Mouse (Mus musculus) MEL (cell line): ENCODE measurements around the gene Naa80. TPM values are rescaled to one million over a fixed set of nuclear protein-coding genes. Genes with fewer than 3 reads are reported as not detected.

Source experiments
- DNase-seq: peaks from one replicate; pipeline ENCODE4 v3.0.0; 2011; ENCODE audit warnings: low read depth, low spot score
- H3K27ac ChIP-seq: 2 replicates; pipeline ENCODE4 v1.5.1; 2012; ENCODE audit warnings: low read depth, mild to moderate bottlenecking, control low read depth, low read length, moderate library complexity; ENCODE audit not compliant: control insufficient read depth
- H3K27me3 ChIP-seq, 2 experiments: fragments of 150-350 bp in 1 of 2; sonication (generic) in 1 of 2; 2 replicates each; pipeline ENCODE4 v1.6.1; 2012; ENCODE audit warnings: low read length in 2 of 2, mild to moderate bottlenecking in 2 of 2, improper control_type of control experiment in 1 of 2, moderate library complexity in 1 of 2; ENCODE audit not compliant: insufficient read depth in 2 of 2, control insufficient read depth in 1 of 2
- H3K36me3 ChIP-seq, 2 experiments: 2 replicates each; pipeline ENCODE4 v1.6.1; 2012 to 2014; ENCODE audit warnings: low read length in 2 of 2, improper control_type of control experiment in 1 of 2, inconsistent platforms in 1 of 2, mild to moderate bottlenecking in 1 of 2; ENCODE audit not compliant: insufficient read depth in 2 of 2, control insufficient read depth in 1 of 2
- H3K4me1 ChIP-seq, 2 experiments: fragments of 150-350 bp in 1 of 2; sonication (generic) in 1 of 2; 2 replicates each; pipeline ENCODE4 v1.6.1; 2012; ENCODE audit warnings: low read length in 2 of 2, improper control_type of control experiment in 1 of 2, mild to moderate bottlenecking in 1 of 2; ENCODE audit not compliant: insufficient read depth in 2 of 2, control insufficient read depth in 1 of 2
- H3K4me3 ChIP-seq, 2 experiments: fragments of 150-350 bp in 1 of 2; sonication (generic) in 1 of 2; 2 replicates each; pipeline ENCODE4 v1.5.1; 2012; ENCODE audit warnings: low read depth in 2 of 2, low read length in 2 of 2, mild to moderate bottlenecking in 2 of 2, moderate library complexity in 2 of 2, control low read depth in 1 of 2, improper control_type of control experiment in 1 of 2; ENCODE audit not compliant: control insufficient read depth in 1 of 2, insufficient read depth in 1 of 2
- H3K79me2 ChIP-seq: 2 replicates; pipeline ENCODE4 v1.6.1; 2012; ENCODE audit warnings: mild to moderate bottlenecking, low read length, moderate library complexity; ENCODE audit not compliant: control insufficient read depth, poor library complexity, insufficient read depth
- H3K9ac ChIP-seq: 2 replicates; pipeline ENCODE4 v1.6.1; 2012; ENCODE audit warnings: low read depth, mild to moderate bottlenecking, control low read depth, low read length, moderate library complexity; ENCODE audit not compliant: control insufficient read depth, poor library complexity, severe bottlenecking
- H3K9me3 ChIP-seq: fragments of 150-350 bp; sonication (generic); replicated peaks from 2 replicates; pipeline ENCODE4 v1.6.1; 2012; ENCODE audit warnings: mild to moderate bottlenecking, low read length, improper control_type of control experiment, moderate library complexity; ENCODE audit not compliant: insufficient read depth
- BHLHE40 ChIP-seq: IDR thresholded peaks from 2 replicates; pipeline ENCODE4 v1.6.1; 2012; ENCODE audit warnings: low read depth, mild to moderate bottlenecking, inconsistent platforms, low read length, improper control_type of control experiment, borderline replicate concordance
- CHD1 ChIP-seq: IDR thresholded peaks from 2 replicates; pipeline ENCODE4 v1.6.1; 2012; ENCODE audit warnings: low read depth, mild to moderate bottlenecking, inconsistent platforms, low read length, improper control_type of control experiment
- CHD2 ChIP-seq: IDR thresholded peaks from 2 replicates; pipeline ENCODE4 v1.6.1; 2011; ENCODE audit warnings: low read length, improper control_type of control experiment
- CTCF ChIP-seq, 3 experiments: IDR thresholded peaks in 2 of 3; conservative IDR thresholded peaks in 1 of 3; 2 replicates each; pipeline ENCODE4 v1.5.1; 2011 to 2012; ENCODE audit warnings: low read length in 3 of 3, low read depth in 2 of 3, mild to moderate bottlenecking in 2 of 3, improper control_type of control experiment in 1 of 3, inconsistent platforms in 1 of 3, mixed read lengths in 1 of 3, moderate library complexity in 1 of 3; ENCODE audit not compliant: control insufficient read depth in 1 of 3, insufficient read depth in 1 of 3, poor library complexity in 1 of 3, severe bottlenecking in 1 of 3
- ETS1 ChIP-seq: IDR thresholded peaks from 2 replicates; pipeline ENCODE4 v1.6.1; 2012; ENCODE audit warnings: low read depth, mild to moderate bottlenecking, inconsistent platforms, low read length, improper control_type of control experiment, moderate library complexity
- GABPA ChIP-seq: IDR thresholded peaks from 2 replicates; pipeline ENCODE4 v1.6.1; 2012; ENCODE audit warnings: low read depth, mild to moderate bottlenecking, inconsistent platforms, low read length, improper control_type of control experiment, moderate library complexity
- GATA1 ChIP-seq: IDR thresholded peaks from 2 replicates; pipeline ENCODE4 v1.6.1; 2011; ENCODE audit warnings: low read depth, low read length, improper control_type of control experiment
- HCFC1 ChIP-seq: IDR thresholded peaks from 2 replicates; pipeline ENCODE4 v1.6.1; 2012; ENCODE audit warnings: low read depth, mild to moderate bottlenecking, inconsistent platforms, low read length, improper control_type of control experiment, moderate library complexity
- JUND ChIP-seq: IDR thresholded peaks from 2 replicates; pipeline ENCODE4 v1.6.1; 2011; ENCODE audit warnings: low read depth, mild to moderate bottlenecking, improper control_type of control experiment, low read length
- MAFK ChIP-seq: IDR thresholded peaks from 2 replicates; pipeline ENCODE4 v1.6.1; 2011; ENCODE audit warnings: low read depth, mild to moderate bottlenecking, low read length, improper control_type of control experiment, borderline replicate concordance
- MAX ChIP-seq: IDR thresholded peaks from 2 replicates; pipeline ENCODE4 v1.6.1; 2011; ENCODE audit warnings: low read length, improper control_type of control experiment
- MEF2A ChIP-seq: IDR thresholded peaks from 2 replicates; pipeline ENCODE4 v1.6.1; 2014; ENCODE audit warnings: low read depth, mild to moderate bottlenecking, inconsistent platforms, low read length, improper control_type of control experiment; ENCODE audit not compliant: poor library complexity, insufficient replicate concordance, severe bottlenecking; ENCODE audit errors: extremely low read depth
- MXI1 ChIP-seq: IDR thresholded peaks from 2 replicates; pipeline ENCODE4 v1.6.1; 2011; ENCODE audit warnings: mild to moderate bottlenecking, low read depth, low read length, improper control_type of control experiment
- MYB ChIP-seq: IDR thresholded peaks from 2 replicates; pipeline ENCODE4 v1.6.1; 2011; ENCODE audit warnings: mild to moderate bottlenecking, low read depth, low read length, improper control_type of control experiment
- POLR2A ChIP-seq, 2 experiments: IDR thresholded peaks; 2 replicates each; pipeline ENCODE4 v1.6.1; 2011 to 2012; ENCODE audit warnings: low read length in 2 of 2, mild to moderate bottlenecking in 2 of 2, control low read depth in 1 of 2, improper control_type of control experiment in 1 of 2, low read depth in 1 of 2, moderate library complexity in 1 of 2; ENCODE audit not compliant: control insufficient read depth in 1 of 2, insufficient read depth in 1 of 2, poor library complexity in 1 of 2
- POLR2AphosphoS2 ChIP-seq: IDR thresholded peaks from 2 replicates; pipeline ENCODE4 v1.6.1; 2011; ENCODE audit warnings: low read length, improper control_type of control experiment
- POLR2AphosphoS5 ChIP-seq: IDR thresholded peaks from 2 replicates; pipeline ENCODE4 v1.6.1; 2012; ENCODE audit warnings: low read depth, borderline replicate concordance, mild to moderate bottlenecking, inconsistent platforms, low read length, moderate library complexity, mixed read lengths
- RAD21 ChIP-seq: IDR thresholded peaks from 2 replicates; pipeline ENCODE4 v1.6.1; 2011; ENCODE audit warnings: mild to moderate bottlenecking, low read depth, low read length, improper control_type of control experiment
- RCOR1 ChIP-seq: IDR thresholded peaks from 2 replicates; pipeline ENCODE4 v1.6.1; 2012; ENCODE audit warnings: low read depth, mild to moderate bottlenecking, inconsistent platforms, low read length, improper control_type of control experiment
- SIN3A ChIP-seq: IDR thresholded peaks from 2 replicates; pipeline ENCODE4 v1.6.1; 2012; ENCODE audit warnings: low read length, improper control_type of control experiment, inconsistent platforms
- SMC3 ChIP-seq: IDR thresholded peaks from 2 replicates; pipeline ENCODE4 v1.6.1; 2011; ENCODE audit warnings: low read depth, low read length, improper control_type of control experiment
- TBP ChIP-seq: IDR thresholded peaks from 2 replicates; pipeline ENCODE4 v1.8.0; 2011; ENCODE audit warnings: low read depth, low read length, improper control_type of control experiment
- USF2 ChIP-seq, 2 experiments: IDR thresholded peaks; 2 replicates each; pipeline ENCODE4 v1.6.1; 2011 to 2012; ENCODE audit warnings: improper control_type of control experiment in 2 of 2, low read length in 2 of 2, borderline replicate concordance in 1 of 2, inconsistent platforms in 1 of 2, low read depth in 1 of 2, mild to moderate bottlenecking in 1 of 2; ENCODE audit not compliant: insufficient read depth in 1 of 2
- ZC3H11A ChIP-seq: IDR thresholded peaks from 2 replicates; pipeline ENCODE4 v1.6.1; 2012; ENCODE audit warnings: low read depth, mild to moderate bottlenecking, inconsistent platforms, low read length, improper control_type of control experiment
- ZKSCAN1 ChIP-seq: IDR thresholded peaks from 2 replicates; pipeline ENCODE4 v1.6.1; 2012; ENCODE audit warnings: low read depth, mild to moderate bottlenecking, inconsistent platforms, low read length, improper control_type of control experiment, moderate library complexity
- ZMIZ1 ChIP-seq: IDR thresholded peaks from 2 replicates; pipeline ENCODE4 v1.6.1; 2012; ENCODE audit warnings: low read depth, mild to moderate bottlenecking, inconsistent platforms, low read length, improper control_type of control experiment, moderate library complexity
- ZNF384 ChIP-seq: IDR thresholded peaks from 2 replicates; pipeline ENCODE4 v1.6.1; 2012; ENCODE audit warnings: low read depth, mild to moderate bottlenecking, inconsistent platforms, low read length, improper control_type of control experiment
- polyA plus RNA-seq, 2 experiments: library from polyadenylated mRNA; stranded (reverse) in 1 of 2; unstranded in 1 of 2; fragments of >175 nt in 1 of 2; fragments of >200 nt in 1 of 2; gene quantifications; 2 replicates each; pipeline versions ENCODE4 v1.2.1 to v1.2.4; 2012; ENCODE audit warnings: low replicate concordance in 2 of 2, low read depth in 1 of 2; ENCODE audit not compliant: insufficient read length in 2 of 2, insufficient read depth in 1 of 2, missing spikeins in 1 of 2
- total RNA-seq: library from RNA; depleted of rRNA; stranded (reverse); fragments of 300-350 nt; gene quantifications from 2 replicates; pipeline ENCODE4 v1.2.3, GENCODE M21; 2012

Gene Naa80
- total and polyA plus RNA-seq, 3 experiments: 14.3 to 74.0 TPM; not detected in 1

DNA sequence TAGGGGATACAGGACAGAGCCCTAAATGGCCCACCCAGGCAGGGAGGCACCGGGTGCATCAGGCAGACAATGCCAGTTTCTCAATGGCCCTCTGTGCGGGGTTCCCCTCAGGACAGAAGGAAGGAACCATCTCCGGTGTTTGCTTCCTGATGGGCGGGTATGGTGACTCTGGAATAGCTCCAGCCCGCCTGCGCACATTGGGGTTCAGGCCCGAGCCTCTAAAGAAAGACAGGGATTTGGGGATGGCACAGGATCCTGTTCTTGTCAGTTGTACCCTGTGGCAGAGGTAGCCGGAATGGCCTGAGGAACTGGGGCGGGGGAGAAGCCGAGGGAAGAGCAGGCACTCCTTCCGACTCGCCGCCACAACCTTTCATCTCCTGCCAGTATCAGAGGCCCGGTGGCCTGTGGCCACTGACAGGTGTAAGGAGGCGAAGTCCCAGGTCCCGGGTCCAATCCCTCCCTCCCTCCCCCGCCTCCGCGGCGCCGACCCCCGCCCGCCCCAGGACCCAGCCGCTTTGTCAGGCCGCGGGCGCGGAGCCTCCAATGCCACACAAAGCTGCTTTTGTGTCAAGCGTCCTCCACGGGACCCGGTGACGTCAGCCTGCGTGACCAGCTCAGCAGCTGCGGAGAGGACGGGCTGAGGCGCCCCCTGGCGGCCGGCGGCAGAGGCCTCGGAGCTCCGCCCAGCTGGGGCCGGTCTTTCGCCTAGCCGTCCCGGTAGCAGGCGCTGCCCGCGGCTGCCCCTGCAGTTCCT, 33.7 kb downstream of the Naa80 start (continued):
- TF ChIP-seq RAD21 (peak; percentile 59), GABPA (no peak), JUND (no peak), ETS1 (peak; percentile 80), MAFK (no peak), ZC3H11A (0 out of 2 replicates have a peak, but pooled peaks have one; percentile 8), BHLHE40 (no peak), USF2 (IDR thresholded peaks at IDR 0.05; ENCODE audit: borderline replicate concordance in 1 of 2, insufficient read depth in 1 of 2, low read depth in 1 of 2, low read length in 2 of 2) (no peak), POLR2A (IDR thresholded peaks at IDR 0.05; ENCODE audit: control insufficient read depth in 1 of 2, insufficient read depth in 1 of 2, low read depth in 1 of 2, low read length in 2 of 2, poor library complexity in 1 of 2) (peak; percentile 35 to 55; a peak in 1 of 4 replicates), GATA1 (no peak), ZMIZ1 (peak; percentile 41; the same call in 1 of the 2 replicates), POLR2AphosphoS2 (no peak), CHD1 (no peak), MAX (no peak)

DNA sequence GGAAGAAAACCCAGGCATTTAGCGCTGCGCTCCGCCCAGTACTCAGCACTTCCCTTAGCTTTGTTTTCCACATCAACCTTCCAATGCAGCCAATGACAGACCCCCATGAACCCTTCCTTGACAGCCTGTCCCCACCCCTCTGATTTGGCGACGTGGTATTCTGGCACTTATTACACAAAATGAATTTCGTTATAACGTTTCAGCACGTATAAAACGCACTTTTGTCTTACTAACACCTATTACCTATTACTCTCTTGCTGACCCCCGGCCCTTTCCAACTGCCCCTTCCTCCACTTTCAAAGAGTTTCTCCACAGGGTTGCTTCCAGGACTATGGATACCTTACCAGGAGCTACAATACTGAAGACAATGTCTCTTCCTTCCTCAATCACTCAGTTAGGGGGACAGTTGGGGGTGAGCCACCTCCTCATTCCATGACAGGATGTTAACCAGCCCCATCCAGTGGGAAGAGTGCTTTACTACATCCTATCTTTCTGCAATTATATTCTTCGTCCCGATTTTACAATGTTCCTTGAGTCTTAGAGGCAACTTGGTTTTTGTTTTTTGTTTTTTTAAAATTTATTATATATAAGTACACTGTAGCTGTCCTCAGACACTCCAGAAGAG, 34.4 kb downstream of the Naa80 start:
- Histone ChIP-seq H3K4me3 (peak overlapping the region; percentile 52 to 67), H3K9ac (peak overlapping the region; percentile 84), H3K79me2 (peaks cover 2% of the 10 kb centered on the region; the same call in 1 of the 2 replicates), H3K36me3 (peaks cover 0 to 7% of the 10 kb centered on the region in 2 experiments; a peak in 3 of 4 replicates), H3K4me1 (peaks cover 3 to 15% of the 10 kb centered on the region in 2 experiments; a peak in 3 of 4 replicates), H3K27ac (peak overlapping the region; percentile 54), H3K9me3 (no peaks in the 10 kb centered on the region), H3K27me3 (no peaks in the 10 kb centered on the region)
- TF ChIP-seq ZKSCAN1 (no peak), POLR2AphosphoS2 (peak; percentile 55; the same call in 1 of the 2 replicates), CHD1 (no peak), CHD2 (no peak), ZNF384 (no peak), SMC3 (no peak), TBP (no peak; the same call in 1 of the 2 replicates), HCFC1 (no peak), ETS1 (no peak), MXI1 (no peak), POLR2AphosphoS5 (no peak), MEF2A (no peak), POLR2A (IDR thresholded peaks at IDR 0.05; ENCODE audit: control insufficient read depth in 1 of 2, insufficient read depth in 1 of 2, low read depth in 1 of 2, low read length in 2 of 2, poor library complexity in 1 of 2) (peak in 1 of 2 experiments; percentile 16; a peak in 1 of 4 replicates), SIN3A (no peak), RCOR1 (no peak), JUND (no peak), CTCF (IDR thresholded peaks at IDR 0.05 in 2 of 3, conservative IDR thresholded peaks at IDR 0.05 in 1 of 3; ENCODE audit: control insufficient read depth in 1 of 3, insufficient read depth in 1 of 3, low read depth in 2 of 3, low read length in 3 of 3, poor library complexity in 1 of 3, severe bottlenecking in 1 of 3) (peak in 1 of 3 experiments; percentile 3; a peak in 1 of 6 replicates), MAX (no peak), ZMIZ1 (no peak), MYB (no peak)
- peak; percentile 61 for DNase-seq
